Mouse (Mus musculus): ENCODE data around the gene Naa80.
A peak's percentile ranks its signal among the peaks of the same experiment; 100 is the strongest.
"Not testable (repeated sequence)": the region's sequence is repeated elsewhere in the genome, so short reads cannot be mapped to it uniquely, and the experiment has no call there.

The Naa80 gene

GRCm38 (mm10) chr9:107573774-107574173 is 4.9 kb upstream of the Naa80 start:
- DNase-seq: not testable (repeated sequence)

- peak; percentile 25 for DNase-seq
Measured at GRCm38 (mm10) chr9:107575579-107576356, 2.9 kb upstream of the Naa80 start.

GRCm38 (mm10) chr9:107576357-107577107 is 2.2 kb upstream of the Naa80 start, which contains the start of gene Hyal1:
Hyal1 (plus strand) TSS chr9:107576927.
- DNase-seq: peak; percentile 93

GRCm38 (mm10) chr9:107577871-107578270 is 816 bp upstream of the Naa80 start:
- peak; percentile 36 for DNase-seq

GRCm38 (mm10) chr9:107579023-107579900 is 575 bp downstream of the Naa80 start:
- DNase-seq: no peak

GRCm38 (mm10) chr9:107580501-107581317 is 2.0 kb downstream of the Naa80 start, which contains the start of gene Hyal3:
Hyal3 (plus strand) TSS chr9:107580818.
- DNase-seq: peak; percentile 94

GRCm38 (mm10) chr9:107581584-107581983 is 2.9 kb downstream of the Naa80 start:
- DNase-seq: no peak

GRCm38 (mm10) chr9:107582509-107583062 is 3.9 kb downstream of the Naa80 start:
- peak; percentile 29 for DNase-seq

GRCm38 (mm10) chr9:107583174-107583573 is 4.5 kb downstream of the Naa80 start:
- no peak for DNase-seq

GRCm38 (mm10) chr9:107586504-107586903 is 7.8 kb downstream of the Naa80 start:
- no peak for DNase-seq

GRCm38 (mm10) chr9:107586974-107587832 is 8.5 kb downstream of the Naa80 start, which contains the start of gene Ifrd2:
Ifrd2 (plus strand) TSS chr9:107587642.
- peak; percentile 98 for DNase-seq

GRCm38 (mm10) chr9:107587833-107588639 is 9.3 kb downstream of the Naa80 start:
- peak; percentile 71 for DNase-seq

- DNase-seq: peak; percentile 55
Measured at GRCm38 (mm10) chr9:107590058-107590772, 11.5 kb downstream of the Naa80 start.

GRCm38 (mm10) chr9:107590773-107591060 is 12.0 kb downstream of the Naa80 start:
- DNase-seq: no peak

GRCm38 (mm10) chr9:107593101-107593976 is 14.7 kb downstream of the Naa80 start:
- no peak for DNase-seq

GRCm38 (mm10) chr9:107594281-107595062 is 15.8 kb downstream of the Naa80 start:
- no peak for DNase-seq

Measured in kidney, postnatal 10 days (tissue).